ENCODE assay signal across 11 mouse cellular contexts in genomic region chr4:141052442-141052841, GRCm38 (mm10). TPM values are rescaled to one million over a fixed set of nuclear protein-coding genes. Genes with fewer than 3 reads are reported as not detected.
A peak's percentile ranks its signal among the peaks of the same experiment; 100 is the strongest.
DNase-seq lines count a peak whose midpoint lies in the region; ATAC-seq and TF ChIP-seq lines count a peak whose summit lies in the region.
"Had no signal": no experiment of that assay in that cellular context is flagged by ENCODE, and none has a peak within 500 bp of the region (broad histone marks: within the 10 kb centered on the region; RNA-seq: fewer than 3 reads in every experiment).

No protein-coding gene starts in this region.

- H3K27ac ChIP-seq in olfactory bulb, adult 2 months (ENCODE audit: insufficient read depth, low read depth, low read length), result no peak overlapping the region
- H3K27ac ChIP-seq: liver, embryonic 15.5 days had no signal

- peaks cover 58% of the 10 kb centered on the region for H3K4me1 ChIP-seq in olfactory bulb, adult 2 months (ENCODE audit: control insufficient read depth, insufficient read depth, low read length)

- ATAC-seq in erythroid progenitor cell, adult 5-6 weeks (replicated peaks; ENCODE audit: low FRiP score, poor library complexity, severe bottlenecking), result no peak

- no peak for TF ChIP-seq POLR2A in olfactory bulb, adult 2 months (IDR thresholded peaks at IDR 0.05; ENCODE audit: insufficient read depth, low read depth, low read length)

- 55% methylated on average over 12 of the region's 12 CpGs for WGBS in olfactory bulb, adult 2 months

- peak overlapping the region; percentile 36; the same call in 1 of the 2 replicates for H3K4me3 ChIP-seq in olfactory bulb, adult 2 months (ENCODE audit: insufficient read depth, low read depth, low read length)
- H3K4me3 ChIP-seq: liver, embryonic 15.5 days had no signal

- TF ChIP-seq CTCF in olfactory bulb, adult 2 months (IDR thresholded peaks at IDR 0.05; ENCODE audit: insufficient read depth, low read depth, low read length), result no peak

- peak; percentile 33 to 51 for DNase-seq in cerebellum, postnatal 25 days
- DNase-seq in cerebellum, adult 11 months, result no peak
- peak; percentile 54 for DNase-seq in kidney, adult 9 months
- DNase-seq in kidney, postnatal 10 days, result no peak
- peak; percentile 55 to 62 for DNase-seq in kidney, postnatal 25 days
- no peak for DNase-seq in yolk sac, embryonic 10.5 days (ENCODE audit: low spot score)

RNA-seq across cellular contexts. Expression of gene Crocc, which starts 7.9 kb away (rescaled TPM):
- not detected in 2 replicates for polyA plus RNA-seq in olfactory bulb, adult 2 months (2012; ENCODE audit: insufficient read depth, insufficient read length, low replicate concordance, missing spikeins)
- total RNA-seq in erythroid progenitor cell, adult 5-6 weeks (2015; ENCODE audit: low replicate concordance), result 0.36 TPM in 1 of 2 replicates, not detected in the other
- total RNA-seq in erythroid progenitor cell, adult 5-6 weeks (2017; ENCODE audit: low replicate concordance), result 1.4 TPM in 1 of 2 replicates, not detected in the other

RNA-seq across cellular contexts. Expression of gene Necap2, which starts 25.7 kb away (rescaled TPM):
- not detected in 2 replicates for polyA plus RNA-seq in olfactory bulb, adult 2 months (2012; ENCODE audit: insufficient read depth, insufficient read length, low replicate concordance, missing spikeins)
- 51.1 and 67.4 TPM in 2 replicates for total RNA-seq in erythroid progenitor cell, adult 5-6 weeks (2015; ENCODE audit: low replicate concordance)
- 45.2 and 108 TPM in 2 replicates for total RNA-seq in erythroid progenitor cell, adult 5-6 weeks (2017; ENCODE audit: low replicate concordance)

RNA-seq across cellular contexts. Expression of gene Spata21, which starts 35.7 kb away (rescaled TPM):
- polyA plus RNA-seq in olfactory bulb, adult 2 months (2012; ENCODE audit: insufficient read depth, insufficient read length, low replicate concordance, missing spikeins), result not detected in 2 replicates
- total RNA-seq in erythroid progenitor cell, adult 5-6 weeks (2015; ENCODE audit: low replicate concordance), result not detected in 2 replicates
- not detected in 2 replicates for total RNA-seq in erythroid progenitor cell, adult 5-6 weeks (2017; ENCODE audit: low replicate concordance)
- total RNA-seq: G1E; megakaryocyte, adult 5-6 weeks had no signal
- polyA plus RNA-seq: G1E; liver, embryonic 15.5 days had no signal

RNA-seq across cellular contexts. Expression of gene Mfap2, which starts 42.2 kb away (rescaled TPM):
- polyA plus RNA-seq in olfactory bulb, adult 2 months (2012; ENCODE audit: insufficient read depth, insufficient read length, low replicate concordance, missing spikeins), result not detected in 2 replicates
- total RNA-seq in erythroid progenitor cell, adult 5-6 weeks (2015; ENCODE audit: low replicate concordance), result not detected in 2 replicates
- not detected in 2 replicates for total RNA-seq in erythroid progenitor cell, adult 5-6 weeks (2017; ENCODE audit: low replicate concordance)
- total RNA-seq: G1E; megakaryocyte, adult 5-6 weeks had no signal
- polyA plus RNA-seq: G1E had no signal

Comparison
In these comparisons a context has a peak if more than half of its experiments do, and no peak if none do; other contexts are left out.
1. DNase-seq: peak in cerebellum, postnatal 25 days (2 of 2), kidney, adult 9 months (single experiment) and kidney, postnatal 25 days (2 of 2); none in cerebellum, adult 11 months (single experiment), kidney, postnatal 10 days (single experiment) and yolk sac, embryonic 10.5 days (single experiment).